Mouse (Mus musculus): Measurements from ENCODE around the gene Cpeb4. TPM values are rescaled to one million over a fixed set of nuclear protein-coding genes. Genes with fewer than 3 reads are reported as not detected.
A peak's percentile ranks its signal among the peaks of the same experiment; 100 is the strongest.

The Cpeb4 gene
- polyA plus RNA-seq, 1 experiment from 2014 or later = 2.3 TPM

DNA sequence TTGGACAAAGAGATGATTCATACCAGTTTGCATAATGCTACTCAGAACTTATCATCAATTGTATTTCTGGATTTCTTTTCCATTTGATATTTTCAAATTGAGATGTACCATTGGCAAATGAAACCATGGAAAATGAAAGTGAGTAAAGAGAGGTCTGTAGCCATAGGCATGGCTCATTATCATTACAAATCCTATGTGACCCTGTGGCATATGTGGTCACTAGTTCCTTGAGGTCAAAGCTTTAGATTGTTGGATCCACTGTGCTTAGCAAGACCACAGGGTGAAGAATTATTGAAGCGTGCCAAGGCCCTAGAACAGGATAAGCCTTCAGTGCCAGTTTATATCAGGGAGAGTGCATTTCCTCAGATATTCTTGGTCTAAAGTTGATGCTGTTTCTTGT is 45.8 kb downstream of the Cpeb4 start:
- Histone ChIP-seq H3K9me3 (no peaks in the 10 kb centered on the region), H3K4me1 (no peaks in the 10 kb centered on the region), H3K27ac (no peak overlapping the region), H3K4me2 (replicated peaks) (no peak overlapping the region), H3K4me3 (no peak overlapping the region), H3K27me3 (no peaks in the 10 kb centered on the region), H3K36me3 (peaks cover 6% of the 10 kb centered on the region; the same call in 1 of the 2 replicates), H3K9ac (no peak overlapping the region)
- WGBS = 90% methylated on average over 1 of the region's 1 CpGs
- no peak for ATAC-seq (ENCODE audit: low FRiP score, low read depth)

GRCm38 (mm10) chr11:31930051-31930450 is 58.0 kb downstream of the Cpeb4 start:
- Histone ChIP-seq H3K9ac (no peak overlapping the region), H3K4me1 (no peaks in the 10 kb centered on the region), H3K4me3 (no peak overlapping the region), H3K36me3 (peaks cover 43% of the 10 kb centered on the region), H3K4me2 (replicated peaks) (no peak overlapping the region), H3K9me3 (no peaks in the 10 kb centered on the region), H3K27me3 (no peaks in the 10 kb centered on the region), H3K27ac (no peak overlapping the region)
- WGBS = 93% methylated on average over 10 of the region's 10 CpGs
- ATAC-seq (ENCODE audit: low FRiP score, low read depth) = no peak

DNA sequence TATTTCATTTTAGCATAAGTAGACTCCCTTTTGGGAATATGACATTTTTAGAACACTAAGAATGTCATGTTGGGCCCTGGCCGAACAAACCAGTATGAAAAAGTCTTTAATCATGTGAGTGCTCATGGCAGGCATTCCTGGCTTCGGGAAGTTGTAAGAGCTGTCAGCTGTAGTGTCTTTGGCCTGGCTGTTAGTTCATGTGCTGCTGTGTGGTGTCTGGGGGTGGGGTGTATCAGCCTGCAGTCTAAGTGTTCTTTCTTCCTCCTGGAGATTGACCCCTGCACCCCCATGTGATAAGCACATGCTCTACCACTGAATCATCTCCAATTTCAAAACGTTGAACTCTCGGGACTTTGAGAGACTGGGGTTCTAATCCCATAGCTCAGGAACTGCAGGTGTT is 63.6 kb downstream of the Cpeb4 start:
- Histone ChIP-seq H3K9me3 (no peaks in the 10 kb centered on the region), H3K27ac (no peak overlapping the region), H3K4me3 (no peak overlapping the region), H3K4me1 (no peaks in the 10 kb centered on the region), H3K9ac (no peak overlapping the region), H3K4me2 (replicated peaks) (no peak overlapping the region), H3K27me3 (no peaks in the 10 kb centered on the region), H3K36me3 (peaks cover 8% of the 10 kb centered on the region)
- WGBS = 43% methylated on average over 4 of the region's 4 CpGs
- no peak for ATAC-seq (ENCODE audit: low FRiP score, low read depth)

- Histone ChIP-seq H3K9ac (no peak overlapping the region), H3K36me3 (no peaks in the 10 kb centered on the region; the same call in 1 of the 2 replicates), H3K4me2 (replicated peaks) (no peak overlapping the region), H3K27ac (no peak overlapping the region), H3K9me3 (no peaks in the 10 kb centered on the region), H3K4me3 (no peak overlapping the region), H3K4me1 (no peaks in the 10 kb centered on the region), H3K27me3 (no peaks in the 10 kb centered on the region)
- ATAC-seq (ENCODE audit: low FRiP score, low read depth) = no peak
- 90% methylated on average over 10 of the region's 10 CpGs for WGBS
Observed at GRCm38 (mm10) chr11:31936910-31937525, 65.0 kb downstream of the Cpeb4 start.

GRCm38 (mm10) chr11:31940898-31941639 is 69.1 kb downstream of the Cpeb4 start:
- Histone ChIP-seq H3K27ac (no peak overlapping the region), H3K9ac (no peak overlapping the region), H3K27me3 (no peaks in the 10 kb centered on the region), H3K9me3 (peaks cover 4% of the 10 kb centered on the region; the same call in 1 of the 2 replicates), H3K36me3 (no peaks in the 10 kb centered on the region), H3K4me2 (replicated peaks) (no peak overlapping the region), H3K4me1 (no peaks in the 10 kb centered on the region), H3K4me3 (no peak overlapping the region)
- 79% methylated on average over 13 of the region's 13 CpGs for WGBS
- no peak for ATAC-seq (ENCODE audit: low FRiP score, low read depth)

DNA sequence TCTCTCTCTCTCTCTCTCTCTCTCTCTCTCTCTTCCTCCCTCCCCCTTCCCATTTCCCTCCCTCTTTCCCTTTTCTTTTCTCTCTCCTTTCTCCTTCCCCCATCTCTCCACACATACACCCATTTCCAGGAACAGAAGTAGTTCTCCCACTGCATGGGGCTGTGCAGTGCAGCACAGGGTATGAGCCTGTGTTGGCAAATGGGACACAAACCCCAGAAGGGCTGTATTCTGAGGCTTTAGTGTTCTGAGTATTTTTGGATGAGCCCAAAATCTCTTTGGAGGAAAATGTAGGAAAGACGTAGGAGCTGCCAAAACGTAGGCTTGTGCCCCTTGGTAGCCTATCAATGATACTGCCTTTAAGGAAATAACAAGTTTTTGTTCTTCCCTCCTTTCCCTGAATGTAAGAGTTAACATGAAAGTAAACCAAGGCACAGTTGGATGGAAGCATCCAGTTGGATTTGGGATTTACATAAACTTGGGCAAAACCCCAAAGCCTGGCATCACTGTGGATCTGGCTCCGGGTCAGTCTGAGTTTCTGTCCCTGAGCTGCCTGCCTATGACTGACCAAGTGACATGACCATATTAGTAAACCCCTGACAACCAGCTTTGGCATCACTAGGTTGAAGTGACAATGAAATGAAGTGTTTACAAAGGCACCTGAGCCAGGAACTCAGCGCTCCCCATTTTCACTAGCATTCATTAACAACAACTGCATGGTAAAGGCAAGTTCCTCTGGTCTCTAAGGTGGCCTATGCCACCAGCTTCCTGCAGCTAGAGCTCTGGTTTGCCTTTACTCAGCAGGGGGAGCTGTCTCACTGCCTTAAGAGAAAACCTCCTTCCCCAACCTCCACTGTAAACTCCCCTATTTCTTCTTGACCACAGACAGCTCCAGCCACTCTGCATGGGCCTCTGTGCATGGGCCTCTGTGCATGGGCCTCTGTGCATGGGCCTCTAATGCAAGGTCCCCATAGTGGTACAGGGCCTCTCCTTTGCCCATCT is 69.9 kb downstream of the Cpeb4 start:
- Histone ChIP-seq H3K4me2 (replicated peaks) (no peak overlapping the region), H3K4me3 (no peak overlapping the region), H3K27ac (no peak overlapping the region), H3K4me1 (no peaks in the 10 kb centered on the region), H3K9ac (no peak overlapping the region), H3K9me3 (peaks cover 4% of the 10 kb centered on the region; the same call in 1 of the 2 replicates), H3K27me3 (no peaks in the 10 kb centered on the region), H3K36me3 (no peaks in the 10 kb centered on the region)
- no peak for ATAC-seq (ENCODE audit: low FRiP score, low read depth)
- WGBS = 72% methylated on average over 4 of the region's 4 CpGs

- Histone ChIP-seq H3K9ac (no peak overlapping the region), H3K4me1 (peaks cover 11% of the 10 kb centered on the region), H3K27ac (no peak overlapping the region), H3K4me2 (replicated peaks) (no peak overlapping the region), H3K9me3 (peaks cover 4% of the 10 kb centered on the region; the same call in 1 of the 2 replicates), H3K27me3 (peaks cover 10% of the 10 kb centered on the region; the same call in 1 of the 2 replicates), H3K36me3 (no peaks in the 10 kb centered on the region), H3K4me3 (no peak overlapping the region)
- no peak for ATAC-seq (ENCODE audit: low FRiP score, low read depth)
- WGBS = 74% methylated on average over 3 of the region's 3 CpGs
Observed at GRCm38 (mm10) chr11:31945471-31945870, 73.5 kb downstream of the Cpeb4 start.

GRCm38 (mm10) chr11:31948462-31949330 is 76.7 kb downstream of the Cpeb4 start:
- peak overlapping the region; percentile 65 for H3K4me2 ChIP-seq (replicated peaks)
- no peak overlapping the region for H3K9ac ChIP-seq
- peaks cover 11% of the 10 kb centered on the region for H3K4me1 ChIP-seq
- no peak overlapping the region for H3K27ac ChIP-seq
- 20% methylated on average over 15 of the region's 15 CpGs for WGBS
- no peaks in the 10 kb centered on the region for H3K36me3 ChIP-seq
- peak; percentile 44; the same call in 1 of the 2 replicates for ATAC-seq (ENCODE audit: low FRiP score, low read depth)
- H3K9me3 ChIP-seq = peaks cover 4% of the 10 kb centered on the region; the same call in 1 of the 2 replicates
- H3K4me3 ChIP-seq = peak overlapping the region; percentile 41
- H3K27me3 ChIP-seq = peaks cover 24% of the 10 kb centered on the region; the same call in 1 of the 2 replicates

- Histone ChIP-seq H3K36me3 (no peaks in the 10 kb centered on the region), H3K4me3 (peak overlapping the region; percentile 41), H3K4me2 (replicated peaks) (peak overlapping the region; percentile 65), H3K9ac (peak overlapping the region; percentile 53), H3K27ac (no peak overlapping the region), H3K9me3 (no peaks in the 10 kb centered on the region), H3K27me3 (peaks cover 24% of the 10 kb centered on the region; the same call in 1 of the 2 replicates), H3K4me1 (peaks cover 11% of the 10 kb centered on the region)
- 3% methylated on average over 17 of the region's 17 CpGs for WGBS
- peak; percentile 73 for ATAC-seq (ENCODE audit: low FRiP score, low read depth)
Observed at GRCm38 (mm10) chr11:31949331-31949785, 77.3 kb downstream of the Cpeb4 start.

- H3K4me1 ChIP-seq = no peaks in the 10 kb centered on the region
- no peak overlapping the region for H3K27ac ChIP-seq
- H3K36me3 ChIP-seq = no peaks in the 10 kb centered on the region
- no peaks in the 10 kb centered on the region for H3K9me3 ChIP-seq
- H3K9ac ChIP-seq = no peak overlapping the region
- no peak overlapping the region for H3K4me3 ChIP-seq
- no peak for ATAC-seq (ENCODE audit: low FRiP score, low read depth)
- H3K27me3 ChIP-seq = no peaks in the 10 kb centered on the region
- no peak overlapping the region for H3K4me2 ChIP-seq (replicated peaks)
Observed at GRCm38 (mm10) chr11:31960071-31960470, 88.1 kb downstream of the Cpeb4 start.

DNA sequence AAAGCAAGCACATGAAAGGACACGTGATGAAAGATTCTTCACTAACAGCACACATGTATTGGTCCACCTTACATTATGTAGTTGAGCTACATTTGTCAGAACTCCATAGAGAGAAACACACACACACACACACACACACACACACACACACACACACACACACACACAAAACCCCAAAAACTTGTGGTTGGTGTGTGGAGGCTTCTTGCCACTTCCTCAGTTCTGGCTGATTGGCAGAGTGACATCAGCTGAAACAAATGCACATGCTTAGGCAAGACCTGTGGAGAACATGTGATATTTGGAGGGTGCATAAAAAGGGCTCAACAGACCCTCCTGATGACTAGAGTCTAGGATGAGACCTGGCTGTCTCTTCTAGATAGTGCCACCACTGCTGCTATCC is 92.0 kb downstream of the Cpeb4 start:
- no peak overlapping the region for H3K9ac ChIP-seq

More for the DNA sequence above, 92.0 kb downstream of the Cpeb4 start:
- H3K4me3 ChIP-seq = no peak overlapping the region
- H3K36me3 ChIP-seq = no peaks in the 10 kb centered on the region
- WGBS = 88% methylated on average over 1 of the region's 1 CpGs
- H3K9me3 ChIP-seq = no peaks in the 10 kb centered on the region
- ATAC-seq (ENCODE audit: low FRiP score, low read depth) = no peak
- no peak overlapping the region for H3K4me2 ChIP-seq (replicated peaks)
- H3K27me3 ChIP-seq = no peaks in the 10 kb centered on the region
- 0 out of 2 replicates have a peak, but pooled peaks cover 3% of the 10 kb centered on the region for H3K4me1 ChIP-seq
- H3K27ac ChIP-seq = no peak overlapping the region

Data from limb, embryonic 13.5 days (tissue).